Mouse (Mus musculus): ENCODE data around the gene Adk. TPM values are rescaled to one million over a fixed set of nuclear protein-coding genes. Genes with fewer than 3 reads are reported as not detected.

Adk gene
- polyA plus RNA-seq (2017; shearing (Covaris generic)) = 100 to 1,000 TPM; 125 to 151 TPM

DNA sequence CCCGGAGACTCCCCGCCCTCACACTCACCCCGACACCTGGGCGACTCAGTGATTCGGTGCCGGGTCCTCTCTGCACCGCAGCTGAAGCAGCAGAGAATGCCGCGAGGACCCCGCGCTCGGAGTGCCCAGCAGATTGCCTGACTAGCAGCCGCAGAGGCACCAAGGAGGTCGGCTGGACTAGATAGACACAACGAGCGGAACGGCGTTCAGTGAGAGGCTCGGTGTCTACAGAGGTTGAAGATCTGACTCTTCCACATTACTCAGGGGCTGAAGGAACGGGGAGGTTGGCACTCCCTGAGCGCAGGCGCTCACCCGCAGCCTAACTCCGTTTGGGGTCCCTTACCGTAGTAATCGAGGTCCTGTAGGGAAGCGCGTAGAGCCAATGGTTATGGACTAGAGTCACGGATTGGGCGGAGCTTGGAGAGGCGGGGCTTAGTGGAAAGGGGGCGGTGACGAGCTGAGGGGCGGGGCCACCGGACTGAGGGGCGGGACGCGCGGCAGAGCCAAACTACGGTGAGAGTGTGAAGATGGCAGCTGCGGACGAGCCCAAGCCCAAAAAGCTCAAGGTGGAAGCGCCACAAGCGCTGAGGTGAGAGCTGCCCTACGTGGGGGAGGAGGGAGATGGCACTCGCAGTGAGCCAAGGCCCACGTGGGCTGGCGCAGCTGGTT is at the start of gene Adk, which contains the start of gene Ap3m1:
Gene Adk (plus strand): TSS at position 463 of the 669 bp plus-strand sequence.
Gene Ap3m1 (minus strand): TSS at position 397 of the 669 bp plus-strand sequence.
- peak; percentile 89 for ATAC-seq

GRCm38 (mm10) chr14:21013800-21014334 is 38.5 kb upstream of the Adk start:
- no peak for ATAC-seq

GRCm38 (mm10) chr14:21017871-21018270 is 34.5 kb upstream of the Adk start:
- ATAC-seq = no peak

DNA sequence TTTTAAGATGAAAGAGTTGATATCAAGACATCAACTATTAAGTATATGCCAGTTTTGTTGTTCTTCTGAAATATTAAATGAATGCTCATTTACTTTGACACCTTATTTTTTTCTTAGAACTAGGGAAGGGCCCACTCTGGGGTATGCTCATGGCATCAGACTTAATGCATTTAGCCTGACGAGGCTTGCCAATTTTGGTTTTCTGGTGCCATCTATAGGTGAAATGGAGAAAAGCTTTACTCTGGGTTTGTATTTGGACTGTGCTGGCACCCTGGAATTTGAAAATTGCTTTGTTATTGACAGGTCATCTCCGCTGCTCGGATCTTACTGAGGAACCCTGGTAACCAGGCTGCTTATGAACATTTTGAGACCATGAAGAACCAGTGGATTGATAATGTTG is 33.4 kb upstream of the Adk start:
- ATAC-seq = peak; percentile 57

GRCm38 (mm10) chr14:21020435-21020834 is 31.9 kb upstream of the Adk start:
- no peak for ATAC-seq

DNA sequence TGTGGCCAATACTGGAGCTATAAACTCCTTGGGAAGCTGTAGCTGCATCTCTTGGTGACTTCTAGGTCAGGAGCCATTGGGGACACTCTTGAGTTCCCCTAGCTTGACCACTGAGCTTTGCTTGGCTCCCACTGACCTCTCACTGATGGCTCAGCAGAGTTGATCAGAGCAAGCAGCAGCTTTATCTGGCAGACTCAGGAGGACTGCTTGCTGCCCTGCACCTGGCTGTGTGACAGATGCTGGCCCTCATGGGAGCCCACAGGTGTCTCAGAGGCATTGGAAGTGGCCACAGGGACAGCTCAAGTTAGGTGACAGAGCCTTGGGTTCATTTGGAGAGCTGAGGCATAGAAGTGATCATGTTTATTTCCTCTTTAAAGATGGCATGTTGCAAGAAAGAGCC is 24.8 kb upstream of the Adk start:
- no peak for ATAC-seq

DNA sequence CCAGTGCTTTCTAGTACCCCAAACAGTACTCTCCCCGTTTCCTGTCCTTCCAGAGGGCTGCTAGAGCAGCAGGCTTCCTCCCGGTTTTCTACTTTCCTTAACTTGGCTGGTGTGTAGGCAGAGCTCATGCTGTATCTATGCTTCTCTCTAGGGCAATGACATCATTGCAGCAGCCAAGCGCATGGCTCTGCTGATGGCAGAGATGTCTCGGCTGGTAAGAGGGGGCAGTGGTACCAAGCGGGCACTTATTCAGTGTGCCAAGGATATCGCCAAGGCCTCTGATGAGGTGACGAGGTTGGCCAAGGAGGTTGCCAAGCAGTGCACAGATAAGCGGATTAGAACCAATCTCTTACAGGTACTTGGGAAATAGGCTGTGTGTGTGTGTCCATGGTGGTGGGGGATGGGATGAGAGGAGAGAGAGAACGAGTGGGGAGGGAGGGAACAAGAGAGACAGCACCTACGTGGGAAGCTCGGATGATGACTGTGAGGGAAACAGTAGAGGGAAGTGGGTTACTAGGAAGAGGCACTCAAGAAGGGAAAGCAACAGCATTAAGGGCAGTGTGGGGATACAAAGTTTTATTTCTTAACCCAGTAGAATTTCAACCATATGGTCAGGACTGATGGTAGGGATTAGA is 23.2 kb upstream of the Adk start:
- no peak for ATAC-seq

DNA sequence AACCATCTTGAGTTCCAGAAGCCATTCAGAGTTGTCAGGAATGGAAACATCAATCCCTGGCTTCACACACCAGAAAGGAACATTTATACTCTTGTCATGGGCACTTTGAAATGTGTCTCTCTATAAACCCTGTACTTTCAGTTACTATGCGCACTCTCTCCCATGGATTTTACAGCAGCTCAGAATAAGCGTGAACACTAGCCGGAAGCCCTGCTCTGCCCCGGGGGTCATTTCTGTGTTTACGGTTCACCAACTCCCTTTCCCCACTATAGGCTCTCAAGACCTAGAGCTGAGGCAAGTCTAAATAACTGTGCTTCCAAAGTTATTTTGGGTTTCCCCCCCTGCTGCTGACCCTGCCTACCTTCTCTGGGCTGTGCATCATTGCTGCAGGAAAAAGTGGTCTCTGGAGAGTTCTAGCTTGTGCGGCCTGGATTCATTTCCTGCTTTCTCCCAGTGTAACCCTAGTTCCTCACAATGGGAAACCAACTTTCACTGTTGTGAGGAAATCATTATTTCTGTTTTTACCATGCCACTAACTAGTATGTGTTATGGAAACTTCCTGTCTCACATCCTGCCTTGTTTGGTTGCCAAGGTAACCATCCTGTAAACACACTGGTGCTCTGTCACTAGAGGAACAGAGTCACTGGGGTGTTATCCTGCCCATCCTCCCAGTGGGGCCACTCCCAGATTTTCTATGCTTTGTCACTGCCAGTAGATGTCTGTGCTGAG is 20.4 kb upstream of the Adk start:
- ATAC-seq = peak; percentile 93

GRCm38 (mm10) chr14:21034271-21034670 is 18.1 kb upstream of the Adk start:
- ATAC-seq = no peak

DNA sequence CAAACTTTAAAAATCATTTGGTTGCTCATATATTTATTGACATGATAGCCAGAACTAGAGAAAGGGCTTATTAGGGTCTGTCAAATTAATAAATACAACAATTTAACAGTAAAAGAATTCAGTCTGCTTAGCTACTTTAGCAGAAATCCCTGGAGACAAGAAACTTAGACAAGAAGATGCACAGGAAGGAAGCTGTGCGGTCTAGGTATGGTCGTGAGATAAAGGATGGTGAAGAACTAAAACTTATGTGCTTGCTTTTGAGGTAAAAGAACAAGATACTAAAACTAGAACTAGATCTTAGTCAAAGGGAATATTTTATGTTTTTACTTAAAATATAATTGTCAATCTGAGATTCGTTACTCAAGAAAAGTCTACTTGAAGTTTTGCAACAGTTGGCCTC is 17.6 kb upstream of the Adk start:
- ATAC-seq = no peak

- ATAC-seq = no peak
These were observed 13.3 kb upstream of the Adk start for GRCm38 (mm10) chr14:21039077-21039476.

DNA sequence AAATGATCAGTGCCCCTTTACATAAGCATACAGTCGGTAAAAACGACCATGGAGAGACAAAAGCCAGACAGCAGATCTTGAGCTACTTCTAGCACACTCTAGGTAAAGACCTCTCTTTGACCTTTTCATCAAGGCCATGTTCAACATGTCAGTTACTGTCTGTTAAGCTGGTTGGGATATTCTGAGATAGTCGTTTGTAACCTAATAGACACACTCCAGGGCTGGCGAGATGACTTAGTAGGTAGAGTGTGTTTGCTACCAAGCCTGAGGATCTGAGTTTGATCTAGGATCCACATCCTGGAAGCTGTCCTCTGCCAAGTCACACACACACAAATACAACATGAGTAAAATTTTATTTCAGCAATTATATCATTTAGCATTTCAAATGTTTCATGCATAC is 12.8 kb upstream of the Adk start:
- no peak for ATAC-seq

GRCm38 (mm10) chr14:21047840-21048239 is 4.5 kb upstream of the Adk start:
- no peak for ATAC-seq

GRCm38 (mm10) chr14:21048879-21049278 is 3.5 kb upstream of the Adk start:
- no peak for ATAC-seq

GRCm38 (mm10) chr14:21050734-21051133 is 1.6 kb upstream of the Adk start:
- no peak for ATAC-seq

- peak; percentile 7 for ATAC-seq
These were observed 828 bp upstream of the Adk start for GRCm38 (mm10) chr14:21051380-21052111.

DNA sequence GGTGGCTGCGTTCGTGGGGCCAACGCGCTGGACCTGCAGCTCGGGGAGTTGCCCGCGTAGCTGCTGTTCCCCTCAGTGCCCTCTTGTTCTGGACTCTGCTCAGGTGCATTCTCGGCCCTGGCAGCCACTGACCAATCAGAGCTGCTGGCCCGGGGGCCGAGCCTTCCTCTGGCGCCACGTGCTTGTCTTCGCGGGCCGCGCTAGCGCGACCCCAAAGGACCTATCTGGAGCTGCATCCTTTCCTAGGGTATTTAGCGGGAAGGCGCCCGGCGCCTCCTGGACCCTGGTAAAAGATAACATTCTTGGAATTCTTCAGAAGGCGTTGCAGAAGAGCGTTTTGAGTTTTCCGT is 382 bp downstream of the Adk start:
- ATAC-seq = no peak

- no peak for ATAC-seq
These were observed 777 bp downstream of the Adk start for GRCm38 (mm10) chr14:21053151-21053550.

GRCm38 (mm10) chr14:21053586-21053985 is 1.2 kb downstream of the Adk start:
- no peak for ATAC-seq

DNA sequence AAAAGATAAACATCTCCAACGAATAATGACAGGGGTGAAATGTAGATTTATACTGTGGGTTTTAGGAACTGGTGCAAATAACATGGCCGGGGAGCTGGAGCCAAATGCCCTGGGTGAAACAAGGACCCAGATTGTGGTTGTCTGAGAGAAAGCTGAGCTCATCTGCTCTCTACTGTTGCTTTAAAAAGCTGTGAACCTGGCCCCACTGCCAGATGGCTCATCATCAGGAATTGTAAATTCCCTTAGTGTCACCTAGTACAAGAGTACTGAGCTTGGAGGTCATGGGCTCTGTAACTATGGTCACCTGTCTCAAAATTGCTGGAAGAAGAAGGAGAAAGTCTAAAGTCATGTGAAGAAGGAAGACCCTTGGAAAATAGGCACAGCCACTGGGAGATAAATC is 6.6 kb downstream of the Adk start:
- ATAC-seq = no peak

DNA sequence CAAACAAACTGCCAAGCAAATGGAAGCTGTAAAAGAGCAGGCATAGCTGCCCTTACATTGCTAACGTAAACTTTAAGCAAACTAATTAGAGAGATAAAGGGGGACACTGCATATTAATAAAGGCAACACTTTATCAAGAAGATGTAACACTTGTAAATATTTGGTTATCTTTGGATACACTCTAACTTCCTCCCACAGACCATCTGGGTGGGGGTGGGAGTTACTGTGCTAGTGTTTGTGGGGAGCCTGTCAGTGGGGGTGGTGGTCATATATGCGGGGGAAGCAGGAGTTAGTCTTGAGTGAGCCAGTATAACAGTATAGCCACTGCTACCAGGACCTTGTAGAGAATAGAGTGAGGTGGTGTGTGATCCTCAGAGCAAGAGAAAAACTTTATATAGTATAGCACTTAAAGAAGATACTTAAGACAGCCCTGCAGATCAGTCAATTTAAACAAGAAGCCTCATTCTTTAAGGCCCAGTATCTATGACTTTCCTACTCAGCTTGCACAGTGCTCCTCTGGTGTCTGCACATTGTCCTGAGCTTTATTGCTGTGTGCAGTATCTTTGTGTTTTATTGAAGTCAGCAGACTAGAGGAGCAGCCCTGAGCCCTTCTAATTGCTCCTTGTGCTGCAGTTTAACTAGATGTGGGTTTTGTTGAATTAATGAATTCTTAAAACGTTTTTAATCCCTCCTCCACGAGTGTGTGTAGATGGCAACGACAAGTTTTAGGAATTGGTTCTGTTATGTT is 10.6 kb downstream of the Adk start:
- no peak for ATAC-seq

DNA sequence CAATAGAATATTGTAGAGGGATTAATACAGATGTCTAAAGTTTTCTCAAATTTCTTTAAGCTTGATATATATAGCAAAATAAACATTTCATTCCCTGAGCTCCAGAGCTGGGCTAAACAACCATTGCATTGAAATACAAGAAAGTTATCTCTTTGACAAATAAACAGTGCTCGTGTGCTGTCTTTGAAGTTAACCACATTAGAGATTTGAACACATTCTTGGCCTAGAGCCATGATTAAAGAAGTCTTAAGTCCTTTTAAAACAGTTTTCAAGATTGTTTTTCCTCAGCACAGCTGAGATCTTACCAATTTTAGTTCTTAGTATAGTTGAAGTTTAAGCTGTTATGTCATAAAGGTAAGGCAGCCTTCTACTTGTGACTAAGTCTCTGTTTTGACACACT is 11.9 kb downstream of the Adk start:
- ATAC-seq = peak; percentile 57

Data from activated CD4-positive, CD25-positive, alpha-beta regulatory T cell, adult 4 months (primary cell).